Mouse (Mus musculus): Measurements from ENCODE around the gene Wnt2b.

The Wnt2b gene

GRCm38 (mm10) chr3:104905389-104905788 is 56.3 kb downstream of the Wnt2b start:
- no peak for DNase-seq (ENCODE audit: low read depth in 2 of 2, low spot score in 2 of 2)

- DNase-seq (ENCODE audit: low read depth in 2 of 2, low spot score in 2 of 2) = no peak
Observed at GRCm38 (mm10) chr3:104901154-104901553, 60.6 kb downstream of the Wnt2b start.

GRCm38 (mm10) chr3:104896141-104896540 is 65.6 kb downstream of the Wnt2b start:
- DNase-seq (ENCODE audit: low read depth in 2 of 2, low spot score in 2 of 2) = no peak
